Mouse (Mus musculus) c-Kit-positive CD71-positive TER-119-negative erythroid progenitor cells, embryonic 14.5 days (primary cell): ENCODE measurements at regions not wholly inside any gene's neighbourhood (a gene's known extent, or its start where the extent isn't known, plus 50 kb on each side); places are given as distances from the start of the nearest gene placed in this dataset.

ENCODE experiments used
- DNase-seq: peaks from one replicate; pipeline ENCODE4 v3.0.0-alpha.2; 2013; ENCODE audit warnings: low read depth

DNA sequence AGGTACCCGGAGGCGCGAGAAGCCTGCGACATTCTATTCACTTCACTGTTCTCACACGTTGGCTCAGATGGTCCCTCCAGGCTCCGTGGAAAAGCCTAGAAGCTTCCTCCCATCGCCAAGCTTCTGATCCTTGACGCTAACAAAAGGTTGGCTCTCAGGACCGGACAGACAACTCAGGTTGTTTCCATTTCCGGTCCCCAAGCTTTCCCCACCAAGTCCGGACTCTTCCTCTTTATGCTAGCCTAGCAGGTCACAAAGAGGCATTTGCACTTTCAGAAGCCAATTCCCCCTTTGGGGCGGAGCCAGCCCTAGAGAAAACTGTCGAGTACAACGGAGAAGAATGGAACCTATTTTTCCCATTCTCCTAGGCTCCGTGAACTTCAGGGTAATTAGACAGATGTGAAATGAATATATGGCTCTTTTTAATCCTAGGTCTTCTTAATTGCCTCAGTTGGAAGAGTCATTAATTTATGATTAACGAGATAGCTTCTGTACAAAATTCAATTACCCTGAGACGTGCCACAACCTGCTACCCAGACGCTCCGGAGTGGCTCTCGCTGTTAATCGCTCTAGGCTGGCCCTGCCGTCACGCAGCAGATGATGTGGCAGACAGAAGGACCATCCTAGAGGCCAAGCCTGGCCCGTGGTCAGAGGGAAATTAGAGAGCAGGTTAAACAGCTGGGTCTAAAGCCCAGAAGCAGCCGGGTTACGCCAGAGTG, 207.6 kb downstream of the Xxylt1 start:
- no peak for DNase-seq

DNA sequence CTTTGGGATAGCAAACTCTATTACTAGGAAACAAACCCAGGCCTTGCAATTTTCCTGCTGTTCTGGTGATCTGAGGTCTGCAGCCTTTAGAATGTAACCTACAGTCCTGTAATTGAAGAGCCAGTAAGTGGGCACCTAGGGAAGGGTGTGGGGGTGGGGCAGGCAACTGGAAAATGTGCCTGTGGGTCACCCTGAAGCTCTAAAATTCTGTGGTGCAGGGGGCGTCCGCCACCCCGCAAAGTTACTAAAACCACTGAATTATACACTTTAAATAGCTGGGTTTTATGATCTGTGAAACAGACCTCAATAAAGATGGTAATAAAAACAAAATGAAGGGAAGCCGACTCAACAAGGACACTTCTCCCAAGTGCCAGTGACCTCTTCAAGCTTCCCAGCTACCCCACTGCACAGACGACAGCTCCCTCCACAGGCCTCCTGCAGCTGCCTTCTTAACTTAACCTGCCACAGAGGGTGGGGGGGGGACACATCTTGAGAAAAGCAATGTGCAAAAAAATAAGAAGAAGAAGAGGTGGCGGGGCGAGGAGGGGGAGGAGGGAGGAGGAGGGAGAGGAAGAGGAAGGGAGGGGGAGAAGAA, 205.9 kb downstream of the Xxylt1 start:
- DNase-seq, result no peak

DNA sequence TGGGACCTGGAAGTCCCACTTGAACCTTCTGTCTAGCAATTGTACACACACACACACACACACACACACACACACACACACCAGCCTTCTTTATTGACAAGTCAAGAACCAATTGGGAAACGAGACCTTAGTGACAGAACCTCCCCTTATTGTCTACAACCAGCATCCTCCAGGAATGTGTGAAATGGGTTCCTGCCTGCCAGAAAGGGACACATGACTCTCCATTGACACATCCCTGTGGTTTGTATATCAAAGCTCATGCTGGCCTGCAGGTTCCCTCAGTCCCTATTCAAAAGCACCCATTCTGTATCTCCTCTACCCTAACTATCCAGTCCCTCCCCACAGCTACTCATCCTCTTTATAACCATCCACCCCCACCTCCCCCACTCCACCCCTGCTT, 202.4 kb downstream of the Xxylt1 start:
- no peak for DNase-seq

DNA sequence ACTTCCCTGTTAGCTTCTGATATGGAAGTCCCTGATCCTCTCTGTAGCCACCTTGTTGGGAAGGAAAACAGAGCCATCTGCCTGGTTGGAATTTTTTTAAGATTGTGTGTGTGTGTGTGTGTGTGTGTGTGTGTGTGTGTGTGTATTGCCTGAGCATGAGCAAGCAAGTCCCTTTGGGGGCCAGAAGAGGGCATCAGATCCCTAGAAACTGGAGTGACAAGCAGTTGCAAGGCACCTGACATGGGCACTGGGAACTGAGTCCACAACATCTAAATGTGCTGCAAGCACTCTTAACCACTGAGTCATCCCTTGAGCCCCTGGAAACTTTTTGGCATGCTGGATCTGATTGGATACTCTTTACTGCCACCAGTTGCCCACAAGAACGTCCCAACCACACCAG, 201.4 kb downstream of the Xxylt1 start:
- no peak for DNase-seq

DNA sequence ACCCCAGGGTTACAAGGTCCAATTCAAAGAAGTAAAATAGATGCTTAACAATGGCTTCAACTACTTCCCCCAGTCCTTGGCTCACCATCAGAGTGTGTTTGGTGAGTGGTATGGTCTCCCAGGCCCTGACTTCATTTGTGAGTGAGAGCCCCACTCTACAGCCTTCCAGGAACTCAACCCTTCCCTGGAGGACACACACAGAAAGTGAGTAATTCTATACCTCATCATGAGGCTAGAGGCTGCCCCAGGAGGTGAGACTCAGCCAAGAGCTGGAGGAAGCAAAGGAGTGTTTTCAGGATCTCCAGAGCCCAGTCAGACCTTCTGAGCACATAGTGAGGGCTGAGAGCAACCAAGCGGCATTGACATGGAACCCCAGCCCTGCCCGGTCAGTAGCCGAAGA, 200.6 kb downstream of the Xxylt1 start:
- no peak for DNase-seq

DNA sequence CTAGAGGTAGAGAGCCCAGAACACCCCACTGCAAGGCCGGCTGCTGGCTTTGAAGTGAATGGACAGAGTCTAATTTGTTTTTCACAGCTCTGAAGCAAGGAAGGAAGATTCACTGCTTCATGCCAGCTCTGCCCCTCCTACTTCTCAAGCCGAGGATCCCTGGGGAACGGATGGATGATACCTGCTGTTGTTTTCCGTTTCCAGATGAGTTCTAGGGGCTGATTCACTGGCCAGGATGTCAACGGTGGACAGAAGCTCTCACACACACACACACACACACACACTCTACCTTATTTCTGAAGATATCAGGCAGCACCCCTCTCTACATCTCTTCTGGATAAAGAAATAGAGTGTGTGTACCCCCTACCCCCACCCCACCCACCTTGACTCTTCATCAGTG, 200.0 kb downstream of the Xxylt1 start:
- no peak for DNase-seq

DNA sequence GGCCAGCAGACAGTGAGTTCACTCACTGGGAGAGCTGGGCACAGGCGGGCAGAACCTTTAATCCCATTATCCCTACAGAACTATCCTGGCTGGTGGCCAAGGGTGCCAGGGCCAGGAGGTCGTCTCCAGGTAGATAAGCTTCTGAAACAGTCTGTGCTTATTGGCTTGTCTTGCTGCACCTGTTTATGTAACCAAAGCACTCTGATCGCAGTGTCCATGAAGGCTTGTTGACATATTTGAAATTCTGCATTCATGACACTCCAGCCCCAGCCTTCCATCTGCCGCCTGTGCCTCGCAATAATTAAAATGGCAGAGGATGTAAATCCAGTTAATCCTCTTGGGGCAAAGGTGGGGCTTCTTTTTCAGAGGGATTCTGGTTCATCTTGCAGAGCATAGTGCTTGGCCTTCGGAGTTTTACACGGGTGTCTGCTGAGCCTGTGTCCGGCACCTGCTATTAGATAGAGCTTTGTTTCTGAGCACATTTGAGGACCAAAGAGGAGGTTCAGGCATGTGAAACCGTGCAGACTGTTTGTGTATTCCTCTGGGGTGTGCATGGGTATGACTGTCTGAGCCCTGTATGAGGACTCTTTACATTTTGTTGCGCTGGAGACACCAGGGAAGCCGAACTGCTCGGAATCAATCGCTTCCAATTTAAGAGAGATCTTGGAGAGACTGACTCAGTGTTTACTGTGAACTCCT, 197.6 kb downstream of the Xxylt1 start:
- DNase-seq, result no peak

DNA sequence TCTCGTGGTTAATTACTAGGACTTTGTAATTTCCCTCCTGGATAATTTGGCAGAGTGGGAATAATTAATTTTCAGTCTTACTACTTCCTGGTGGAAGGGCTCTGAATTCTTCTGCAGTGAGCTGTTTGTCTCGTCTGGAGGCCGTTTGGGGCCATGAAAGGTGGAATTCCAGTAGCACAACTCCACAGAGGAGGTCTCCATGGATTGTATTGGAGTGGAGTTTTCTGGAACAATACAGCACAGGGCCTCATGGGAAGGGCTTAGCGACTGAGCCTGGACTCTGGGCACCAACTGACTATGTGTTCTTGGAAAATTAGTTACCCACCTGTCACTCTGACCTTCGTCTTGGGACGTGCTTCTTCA, 197.1 kb downstream of the Xxylt1 start:
- DNase-seq, result no peak

DNA sequence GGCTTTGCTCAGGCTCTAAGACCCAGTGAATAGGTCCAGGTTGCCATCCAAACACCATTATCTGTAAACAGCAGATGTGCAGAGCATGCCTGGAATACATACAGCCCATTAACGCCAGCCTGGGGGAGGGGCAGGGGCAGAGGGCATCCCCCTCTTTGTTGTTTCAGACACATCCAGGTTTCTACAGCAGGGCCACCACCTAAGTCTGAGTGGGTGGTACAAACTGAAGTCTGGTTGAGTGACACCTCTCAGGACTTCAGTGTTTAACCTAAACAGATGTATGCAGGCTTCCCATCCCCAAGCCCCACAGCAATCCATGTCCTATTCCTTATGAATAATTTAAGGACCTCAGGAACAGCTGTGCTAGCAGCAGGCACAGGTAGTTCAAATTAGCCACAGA, 194.2 kb downstream of the Xxylt1 start:
- DNase-seq, result no peak

DNA sequence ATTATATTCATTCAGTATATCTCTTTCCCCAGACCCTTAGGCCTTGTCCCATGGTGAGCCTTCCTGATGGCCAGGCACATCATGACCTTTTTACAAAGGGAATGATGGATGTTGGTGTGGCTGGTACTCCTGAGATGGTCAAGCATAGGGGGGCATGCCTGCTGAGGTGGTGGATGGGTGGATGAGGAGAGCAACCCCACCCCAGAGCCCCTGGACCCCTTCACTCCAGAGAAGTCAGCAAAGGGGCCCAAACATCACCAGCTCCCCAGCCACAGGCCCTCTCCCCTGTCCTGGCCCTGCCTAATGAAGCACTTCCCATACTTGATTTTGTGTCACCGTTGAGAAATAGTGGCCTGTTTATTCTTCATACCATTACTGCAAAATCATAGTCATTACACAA, 193.7 kb downstream of the Xxylt1 start:
- DNase-seq, result no peak

DNA sequence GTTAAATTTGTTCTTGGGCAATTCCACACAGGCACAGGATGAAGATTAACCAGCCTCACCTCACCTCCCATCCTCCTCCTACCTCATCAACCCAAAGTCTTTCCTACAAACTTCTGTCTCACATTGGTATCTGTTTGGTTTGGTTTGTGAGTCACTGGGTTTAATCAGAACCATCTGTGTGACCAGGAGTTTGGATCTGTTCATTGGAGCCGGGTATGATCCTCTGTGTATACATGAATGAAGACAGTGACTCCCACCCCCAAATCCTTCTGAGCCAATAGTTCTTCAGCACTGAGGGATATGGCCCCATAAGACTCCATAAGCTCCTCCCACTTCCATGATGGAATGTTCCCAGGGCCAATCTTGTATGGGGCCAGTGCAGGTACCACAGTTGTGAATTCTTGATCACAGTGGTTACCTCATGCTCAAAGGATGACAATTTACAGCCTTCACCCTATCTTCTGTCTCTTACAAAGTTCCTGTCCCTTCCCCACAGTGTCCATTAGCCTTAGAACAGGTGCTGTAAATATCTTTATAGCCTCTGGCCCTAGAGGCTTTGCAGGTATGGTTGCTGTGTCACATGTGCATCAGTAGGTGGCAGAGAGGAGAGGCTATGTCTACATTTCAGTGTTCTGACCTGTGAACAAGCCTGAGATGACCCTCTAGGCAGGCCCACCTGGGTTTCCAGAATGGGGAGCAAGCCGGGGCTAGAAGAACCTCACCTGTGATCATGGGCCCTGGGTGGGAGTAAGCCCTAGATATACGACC, 192.5 kb downstream of the Xxylt1 start:
- no peak for DNase-seq

DNA sequence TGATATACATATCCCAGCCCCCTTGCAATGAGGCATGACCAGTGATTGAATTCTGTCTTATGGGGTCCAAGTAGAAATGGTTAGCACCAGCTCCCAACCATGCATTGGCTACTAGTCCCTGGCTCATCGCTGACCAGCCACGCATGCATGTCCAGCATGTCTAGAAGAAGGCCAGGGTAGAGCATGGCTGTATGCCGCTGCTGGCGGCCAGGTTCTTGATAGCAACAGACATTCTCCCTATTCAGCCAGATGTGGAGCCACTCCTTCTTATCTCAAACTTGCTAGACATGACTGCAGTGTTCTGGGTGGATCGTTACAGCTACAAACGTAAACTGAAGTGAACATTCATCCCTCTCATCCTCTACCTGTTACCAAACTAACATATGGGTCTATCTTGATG, 188.6 kb downstream of the Xxylt1 start:
- no peak for DNase-seq

DNA sequence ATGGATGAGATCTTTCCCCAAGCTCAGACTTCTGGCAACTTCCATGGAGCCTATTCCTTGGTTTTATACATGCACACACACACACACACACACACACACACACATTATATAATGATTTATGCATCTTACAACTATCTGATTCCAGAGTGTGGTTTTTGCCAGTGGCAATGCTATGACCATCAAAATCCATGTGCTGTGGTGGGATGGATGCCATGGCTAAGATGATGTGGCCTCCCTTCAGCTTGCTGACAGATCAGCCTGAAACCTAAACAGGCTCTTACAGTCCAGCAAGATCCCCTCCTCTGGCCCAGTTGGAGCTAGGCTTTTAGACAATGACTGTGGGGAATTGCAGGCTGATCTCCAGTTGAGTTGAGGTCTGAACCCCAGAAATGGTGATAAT, 187.1 kb downstream of the Xxylt1 start:
- DNase-seq, result no peak

DNA sequence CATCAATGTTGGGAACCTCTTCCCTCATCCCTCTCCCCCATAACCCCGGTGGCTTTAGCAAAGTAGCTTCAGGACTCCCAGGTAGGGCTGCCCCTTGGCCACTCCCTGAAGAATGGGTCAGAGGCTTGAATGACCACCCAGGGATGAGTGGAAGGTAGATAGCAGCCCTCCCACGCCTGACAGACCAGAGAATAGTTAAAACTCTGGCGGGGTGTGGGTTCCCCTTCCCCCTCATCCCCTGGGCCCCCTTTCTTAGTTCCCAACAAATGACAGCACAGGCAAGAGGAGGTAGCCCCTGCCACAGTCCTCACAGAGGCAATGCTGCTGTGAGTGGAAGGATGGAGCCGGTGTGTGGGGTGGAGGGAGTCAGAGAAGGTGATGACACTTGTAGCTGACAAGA, 186.2 kb downstream of the Xxylt1 start:
- no peak for DNase-seq

DNA sequence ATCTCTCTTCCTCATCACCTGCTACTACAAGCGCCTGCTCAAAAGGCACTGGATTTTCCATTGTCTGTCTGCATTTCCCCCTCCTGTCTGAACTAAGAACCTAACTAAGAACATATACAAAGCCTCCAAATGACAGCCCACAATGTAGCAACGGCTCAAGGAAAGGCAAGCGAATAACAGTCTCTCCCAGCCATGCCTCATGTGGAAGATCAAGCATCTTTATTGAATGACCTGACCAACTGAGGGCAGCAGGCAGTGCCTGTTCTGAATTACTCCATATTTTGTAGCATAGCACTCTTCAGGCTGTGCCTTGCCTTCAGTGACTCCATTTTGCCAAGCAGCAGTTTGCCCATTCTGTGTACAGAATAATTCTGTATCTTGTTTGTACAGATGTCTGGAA, 183.9 kb downstream of the Xxylt1 start:
- no peak for DNase-seq

DNA sequence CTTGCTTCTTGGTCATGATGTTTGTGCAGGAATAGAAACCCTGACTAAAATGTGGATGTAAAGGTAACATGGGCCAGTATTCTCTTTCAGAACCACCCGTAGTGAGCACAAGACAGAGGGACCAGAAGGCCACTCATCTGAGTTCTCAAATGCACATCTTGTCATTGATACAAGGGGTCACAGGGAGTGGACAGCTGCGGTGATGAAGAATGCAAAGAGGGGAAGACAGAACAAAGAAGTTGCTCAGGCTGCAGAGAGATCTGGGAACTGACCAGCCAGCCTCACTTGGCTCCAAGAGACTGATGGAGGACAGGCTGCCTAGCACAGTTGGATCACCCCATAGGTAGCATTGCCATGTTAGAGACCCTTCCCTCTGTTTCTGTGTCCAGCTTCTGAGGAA, 181.1 kb downstream of the Xxylt1 start:
- DNase-seq, result no peak

DNA sequence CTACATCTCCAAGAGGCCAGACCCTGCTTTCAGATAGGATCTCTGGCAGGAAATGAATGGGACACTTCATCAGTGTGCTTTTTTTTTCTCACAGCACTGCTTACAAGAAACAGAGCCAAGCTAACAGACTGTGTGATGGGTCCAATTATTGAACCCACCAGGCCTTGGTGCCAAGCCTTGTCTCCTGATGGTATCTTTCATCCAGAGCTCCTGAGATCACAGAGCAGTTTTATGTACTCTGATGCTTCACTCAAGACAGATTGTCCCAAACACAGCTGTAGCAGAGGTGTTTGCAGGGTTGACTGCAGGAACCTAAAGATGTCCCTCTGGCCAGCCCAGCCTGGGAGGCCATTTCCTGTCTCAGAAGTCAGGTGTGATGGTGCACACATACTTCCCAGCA, 179.9 kb downstream of the Xxylt1 start:
- no peak for DNase-seq
